Mouse (Mus musculus) duodenum, adult 2 months (tissue): ENCODE results near the gene Atg7. TPM values are rescaled to one million over a fixed set of nuclear protein-coding genes. Genes with fewer than 3 reads are reported as not detected.

Source experiments
- polyA plus RNA-seq: library from polyadenylated mRNA; depleted of rRNA; stranded (reverse); fragments of >200 nt; gene quantifications from 2 replicates; pipeline ENCODE4 v1.2.3, GENCODE M21; 2012; ENCODE audit warnings: low replicate concordance; rRNA removed

The Atg7 gene
- 9.3 and 16.2 TPM in 2 replicates for polyA plus RNA-seq

GRCm38 (mm10) chr6:114642601-114643528, at the start of gene Atg7:
TSS of gene Atg7 (plus strand) at chr6:114643097.

Other genes with a start within 250 kb of the Atg7 start
- gene Hrh1, start 245.2 kb upstream of the Atg7 start, polyA plus RNA-seq, result 0.91 and 1.3 TPM in 2 replicates